Mouse (Mus musculus): ENCODE results near the gene Aqp9. TPM values are rescaled to one million over a fixed set of nuclear protein-coding genes. Genes with fewer than 3 reads are reported as not detected.

The Aqp9 gene
- polyA plus RNA-seq, 1 experiment from 2014 or later = 0.38 TPM

GRCm38 (mm10) chr9:71071581-71072330 lies 96.7 kb downstream of the Aqp9 start:
- H3K4me3 ChIP-seq (ENCODE audit: low read depth, low read length) = no peak overlapping the region
- H3K36me3 ChIP-seq (ENCODE audit: control insufficient read depth, insufficient read depth, low read length) = no peaks in the 10 kb centered on the region
- DNase-seq (ENCODE audit: low spot score) (peak; percentile 52), ATAC-seq (replicated peaks; ENCODE audit: low FRiP score, low TSS enrichment, low read depth) (no peak)
- H3K27me3 ChIP-seq (replicated peaks; ENCODE audit: control insufficient read depth, insufficient read depth, low read length) = no peaks in the 10 kb centered on the region
- 65% methylated on average over 7 of the region's 7 CpGs for WGBS
- no peak overlapping the region for H3K27ac ChIP-seq (ENCODE audit: low read depth)
- no peaks in the 10 kb centered on the region for H3K9me3 ChIP-seq (ENCODE audit: control insufficient read depth, low read length)
- no peak overlapping the region for H3K9ac ChIP-seq (ENCODE audit: low read length)
- no peaks in the 10 kb centered on the region; the same call in 1 of the 2 replicates for H3K4me1 ChIP-seq (replicated peaks; ENCODE audit: control insufficient read depth, insufficient read depth, low read length)
- H3K4me2 ChIP-seq (ENCODE audit: low read length) = no peak overlapping the region

- no peaks in the 10 kb centered on the region for H3K36me3 ChIP-seq (ENCODE audit: control insufficient read depth, insufficient read depth, low read length)
- DNase-seq (ENCODE audit: low spot score) (no peak), ATAC-seq (replicated peaks; ENCODE audit: low FRiP score, low TSS enrichment, low read depth) (no peak)
- no peaks in the 10 kb centered on the region; the same call in 1 of the 2 replicates for H3K4me1 ChIP-seq (replicated peaks; ENCODE audit: control insufficient read depth, insufficient read depth, low read length)
- no peaks in the 10 kb centered on the region for H3K27me3 ChIP-seq (replicated peaks; ENCODE audit: control insufficient read depth, insufficient read depth, low read length)
- H3K9ac ChIP-seq (ENCODE audit: low read length) = no peak overlapping the region
- no peak overlapping the region for H3K4me2 ChIP-seq (ENCODE audit: low read length)
- WGBS = 96% methylated on average over 2 of the region's 2 CpGs
- H3K9me3 ChIP-seq (ENCODE audit: control insufficient read depth, low read length) = no peaks in the 10 kb centered on the region
- H3K27ac ChIP-seq (ENCODE audit: low read depth) = no peak overlapping the region
- H3K4me3 ChIP-seq (ENCODE audit: low read depth, low read length) = no peak overlapping the region
Measured at GRCm38 (mm10) chr9:71070628-71071027, 97.9 kb downstream of the Aqp9 start.

GRCm38 (mm10) chr9:71068866-71069390 lies 99.6 kb downstream of the Aqp9 start:
- no peak overlapping the region for H3K27ac ChIP-seq (ENCODE audit: low read depth)
- peak; percentile 45 for DNase-seq (ENCODE audit: low spot score)
- 46% methylated on average over 6 of the region's 6 CpGs for WGBS

GRCm38 (mm10) chr9:71067156-71067555 lies 101.3 kb downstream of the Aqp9 start:
- Histone ChIP-seq H3K4me1 (replicated peaks; ENCODE audit: control insufficient read depth, insufficient read depth, low read length) (no peaks in the 10 kb centered on the region; the same call in 1 of the 2 replicates), H3K36me3 (ENCODE audit: control insufficient read depth, insufficient read depth, low read length) (no peaks in the 10 kb centered on the region), H3K4me2 (ENCODE audit: low read length) (no peak overlapping the region), H3K27ac (ENCODE audit: low read depth) (no peak overlapping the region), H3K27me3 (replicated peaks; ENCODE audit: control insufficient read depth, insufficient read depth, low read length) (no peaks in the 10 kb centered on the region), H3K9me3 (ENCODE audit: control insufficient read depth, low read length) (no peaks in the 10 kb centered on the region), H3K4me3 (ENCODE audit: low read depth, low read length) (no peak overlapping the region), H3K9ac (ENCODE audit: low read length) (no peak overlapping the region)
- no peak for ATAC-seq (replicated peaks; ENCODE audit: low FRiP score, low TSS enrichment, low read depth)
- 90% methylated on average over 5 of the region's 5 CpGs for WGBS
- no peak for DNase-seq (ENCODE audit: low spot score)

More at GRCm38 (mm10) chr9:71068866-71069390, 99.6 kb downstream of the Aqp9 start:
- Histone ChIP-seq H3K9ac (ENCODE audit: low read length) (no peak overlapping the region), H3K27me3 (replicated peaks; ENCODE audit: control insufficient read depth, insufficient read depth, low read length) (no peaks in the 10 kb centered on the region), H3K36me3 (ENCODE audit: control insufficient read depth, insufficient read depth, low read length) (no peaks in the 10 kb centered on the region), H3K4me3 (ENCODE audit: low read depth, low read length) (no peak overlapping the region), H3K4me1 (replicated peaks; ENCODE audit: control insufficient read depth, insufficient read depth, low read length) (no peaks in the 10 kb centered on the region; the same call in 1 of the 2 replicates), H3K9me3 (ENCODE audit: control insufficient read depth, low read length) (no peaks in the 10 kb centered on the region), H3K4me2 (ENCODE audit: low read length) (no peak overlapping the region)
- ATAC-seq (replicated peaks; ENCODE audit: low FRiP score, low TSS enrichment, low read depth) = no peak

GRCm38 (mm10) chr9:71066491-71066890 lies 102.0 kb downstream of the Aqp9 start:
- no peak overlapping the region for H3K4me2 ChIP-seq (ENCODE audit: low read length)
- 63% methylated on average over 7 of the region's 7 CpGs for WGBS
- ATAC-seq (replicated peaks; ENCODE audit: low FRiP score, low TSS enrichment, low read depth) (no peak), DNase-seq (ENCODE audit: low spot score) (no peak)
- H3K36me3 ChIP-seq (ENCODE audit: control insufficient read depth, insufficient read depth, low read length) = no peaks in the 10 kb centered on the region
- no peaks in the 10 kb centered on the region for H3K9me3 ChIP-seq (ENCODE audit: control insufficient read depth, low read length)
- H3K4me3 ChIP-seq (ENCODE audit: low read depth, low read length) = no peak overlapping the region
- H3K27me3 ChIP-seq (replicated peaks; ENCODE audit: control insufficient read depth, insufficient read depth, low read length) = no peaks in the 10 kb centered on the region
- no peaks in the 10 kb centered on the region for H3K4me1 ChIP-seq (replicated peaks; ENCODE audit: control insufficient read depth, insufficient read depth, low read length)
- H3K9ac ChIP-seq (ENCODE audit: low read length) = no peak overlapping the region
- H3K27ac ChIP-seq (ENCODE audit: low read depth) = no peak overlapping the region

GRCm38 (mm10) chr9:71065343-71065875 lies 103.1 kb downstream of the Aqp9 start:
- no peak for ATAC-seq (replicated peaks; ENCODE audit: low FRiP score, low TSS enrichment, low read depth)
- DNase-seq (ENCODE audit: low spot score) = no peak
- H3K27ac ChIP-seq (ENCODE audit: low read depth) = no peak overlapping the region
- WGBS = 76% methylated on average over 6 of the region's 6 CpGs
- no peaks in the 10 kb centered on the region for H3K36me3 ChIP-seq (ENCODE audit: control insufficient read depth, insufficient read depth, low read length)
- 0 out of 2 replicates have a peak, but pooled peaks cover 4% of the 10 kb centered on the region for H3K9me3 ChIP-seq (ENCODE audit: control insufficient read depth, low read length)
- no peak overlapping the region for H3K4me3 ChIP-seq (ENCODE audit: low read depth, low read length)
- H3K4me2 ChIP-seq (ENCODE audit: low read length) = no peak overlapping the region
- no peaks in the 10 kb centered on the region for H3K27me3 ChIP-seq (replicated peaks; ENCODE audit: control insufficient read depth, insufficient read depth, low read length)
- no peak overlapping the region for H3K9ac ChIP-seq (ENCODE audit: low read length)
- H3K4me1 ChIP-seq (replicated peaks; ENCODE audit: control insufficient read depth, insufficient read depth, low read length) = no peaks in the 10 kb centered on the region

GRCm38 (mm10) chr9:71064291-71064840 lies 104.1 kb downstream of the Aqp9 start:
- Histone ChIP-seq H3K4me2 (ENCODE audit: low read length) (no peak overlapping the region), H3K27ac (ENCODE audit: low read depth) (no peak overlapping the region), H3K27me3 (replicated peaks; ENCODE audit: control insufficient read depth, insufficient read depth, low read length) (no peaks in the 10 kb centered on the region), H3K4me1 (replicated peaks; ENCODE audit: control insufficient read depth, insufficient read depth, low read length) (no peaks in the 10 kb centered on the region), H3K9ac (ENCODE audit: low read length) (no peak overlapping the region), H3K9me3 (ENCODE audit: control insufficient read depth, low read length) (0 out of 2 replicates have a peak, but pooled peaks cover 4% of the 10 kb centered on the region), H3K36me3 (ENCODE audit: control insufficient read depth, insufficient read depth, low read length) (no peaks in the 10 kb centered on the region), H3K4me3 (ENCODE audit: low read depth, low read length) (no peak overlapping the region)
- DNase-seq (ENCODE audit: low spot score) (no peak), ATAC-seq (replicated peaks; ENCODE audit: low FRiP score, low TSS enrichment, low read depth) (no peak)
- 80% methylated on average over 8 of the region's 8 CpGs for WGBS

GRCm38 (mm10) chr9:71063551-71063950 lies 104.9 kb downstream of the Aqp9 start:
- no peak overlapping the region for H3K27ac ChIP-seq (ENCODE audit: low read depth)
- H3K9me3 ChIP-seq (ENCODE audit: control insufficient read depth, low read length) = 0 out of 2 replicates have a peak, but pooled peaks cover 4% of the 10 kb centered on the region
- no peaks in the 10 kb centered on the region for H3K27me3 ChIP-seq (replicated peaks; ENCODE audit: control insufficient read depth, insufficient read depth, low read length)
- H3K9ac ChIP-seq (ENCODE audit: low read length) = no peak overlapping the region
- no peak for ATAC-seq (replicated peaks; ENCODE audit: low FRiP score, low TSS enrichment, low read depth)
- H3K4me1 ChIP-seq (replicated peaks; ENCODE audit: control insufficient read depth, insufficient read depth, low read length) = no peaks in the 10 kb centered on the region
- H3K36me3 ChIP-seq (ENCODE audit: control insufficient read depth, insufficient read depth, low read length) = no peaks in the 10 kb centered on the region
- no peak for DNase-seq (ENCODE audit: low spot score)
- H3K4me2 ChIP-seq (ENCODE audit: low read length) = no peak overlapping the region
- H3K4me3 ChIP-seq (ENCODE audit: low read depth, low read length) = no peak overlapping the region
